Mouse (Mus musculus) frontal cortex, adult (tissue): ENCODE measurements around the gene Trhr2.

Experiments used
- ATAC-seq: cut with Nextera tagmentation; 2 replicates; pipeline ENCODE4 v1.9.2; 2017; ENCODE audit warnings: mild to moderate bottlenecking, moderate library complexity, mixed read lengths; ENCODE audit not compliant: low TSS enrichment

The Trhr2 gene

DNA sequence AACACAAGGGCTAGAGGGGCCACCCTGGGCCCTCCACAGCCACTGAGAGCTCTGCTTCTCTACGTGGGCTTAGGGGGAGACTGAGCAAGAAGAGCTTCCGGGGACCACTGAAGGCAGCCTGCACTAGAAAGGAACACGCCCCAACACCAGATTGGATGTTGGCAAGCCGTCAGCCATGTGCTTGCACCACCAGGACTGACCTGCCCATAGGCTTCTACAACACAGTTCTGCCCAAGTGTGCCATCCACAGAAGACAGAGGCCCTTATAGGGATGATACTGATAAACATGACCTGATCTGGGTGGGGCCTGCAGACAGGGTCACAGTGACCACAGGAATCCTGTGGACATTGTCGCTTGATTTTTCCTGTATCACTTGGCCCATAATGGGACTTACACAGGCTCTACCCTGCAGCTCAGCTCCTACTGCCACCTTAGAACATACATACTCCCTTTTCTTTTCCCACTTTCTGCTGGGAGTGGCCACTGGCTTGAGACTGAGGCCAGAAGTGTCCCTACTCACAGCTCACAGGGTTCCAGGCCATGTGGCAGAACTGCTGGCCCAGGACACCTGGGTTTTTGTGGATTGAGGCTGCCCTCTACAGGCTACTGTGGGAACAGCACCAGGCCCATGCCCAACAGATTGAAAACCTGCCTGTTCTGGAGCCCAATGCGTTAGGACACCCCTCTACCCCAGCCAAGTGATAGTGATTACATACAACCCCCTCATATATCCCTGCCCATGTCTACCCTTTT lies 27.6 kb downstream of the Trhr2 start:
- peak; percentile 42; the same call in 1 of the 2 replicates for ATAC-seq

DNA sequence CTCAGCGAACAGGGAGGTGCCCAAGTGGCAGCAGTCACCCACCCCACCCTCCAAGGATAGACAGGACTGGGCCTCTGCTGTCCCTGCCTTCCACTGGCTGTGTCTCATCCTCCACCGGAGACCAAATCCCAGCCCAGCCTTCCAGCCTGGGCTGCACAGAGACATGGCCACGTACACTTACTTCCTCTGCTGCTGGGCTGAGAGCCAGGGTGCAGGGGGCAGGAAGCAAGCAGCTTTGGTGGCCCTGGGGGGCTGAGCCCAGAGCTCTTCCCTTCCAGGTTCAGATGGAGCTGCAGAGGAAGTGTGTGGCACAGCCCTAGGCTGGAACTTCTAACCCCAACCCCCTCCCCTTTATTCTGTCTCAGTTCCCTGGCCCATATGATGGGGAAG lies 29.4 kb downstream of the Trhr2 start:
- ATAC-seq: no peak

DNA sequence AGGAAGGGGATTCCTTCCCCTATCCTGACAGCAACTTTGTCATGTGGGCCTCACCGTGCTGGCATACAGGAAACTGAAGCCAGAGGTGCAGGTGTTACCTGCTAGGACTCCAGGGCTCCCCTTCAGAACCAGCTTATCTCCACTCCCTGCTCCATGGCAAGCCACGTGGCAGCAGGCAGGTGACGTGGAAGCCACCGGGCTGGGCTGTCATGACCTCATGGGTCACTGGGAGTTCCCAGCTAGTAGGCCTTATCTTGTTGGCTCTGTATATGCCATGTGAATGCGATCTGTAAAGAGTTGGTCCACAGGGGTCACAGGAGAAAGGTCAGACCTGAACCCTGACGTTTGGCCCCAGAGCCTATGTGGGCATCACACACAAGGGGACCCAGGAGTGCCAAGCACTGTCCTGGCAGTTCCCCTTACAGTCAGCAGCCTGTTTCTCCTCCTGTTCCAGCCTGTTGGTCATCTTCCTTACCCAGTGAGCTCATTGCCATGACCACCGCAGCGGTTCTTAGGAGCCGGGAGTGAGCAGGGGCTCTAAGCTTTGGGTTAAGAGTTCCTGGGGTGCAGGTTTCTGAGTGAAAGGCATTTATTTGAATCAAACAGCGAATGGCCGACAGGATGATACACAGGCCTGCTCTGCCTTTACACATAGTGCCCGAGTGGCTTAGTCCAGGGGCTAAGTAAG lies 30.0 kb downstream of the Trhr2 start:
- ATAC-seq: no peak

DNA sequence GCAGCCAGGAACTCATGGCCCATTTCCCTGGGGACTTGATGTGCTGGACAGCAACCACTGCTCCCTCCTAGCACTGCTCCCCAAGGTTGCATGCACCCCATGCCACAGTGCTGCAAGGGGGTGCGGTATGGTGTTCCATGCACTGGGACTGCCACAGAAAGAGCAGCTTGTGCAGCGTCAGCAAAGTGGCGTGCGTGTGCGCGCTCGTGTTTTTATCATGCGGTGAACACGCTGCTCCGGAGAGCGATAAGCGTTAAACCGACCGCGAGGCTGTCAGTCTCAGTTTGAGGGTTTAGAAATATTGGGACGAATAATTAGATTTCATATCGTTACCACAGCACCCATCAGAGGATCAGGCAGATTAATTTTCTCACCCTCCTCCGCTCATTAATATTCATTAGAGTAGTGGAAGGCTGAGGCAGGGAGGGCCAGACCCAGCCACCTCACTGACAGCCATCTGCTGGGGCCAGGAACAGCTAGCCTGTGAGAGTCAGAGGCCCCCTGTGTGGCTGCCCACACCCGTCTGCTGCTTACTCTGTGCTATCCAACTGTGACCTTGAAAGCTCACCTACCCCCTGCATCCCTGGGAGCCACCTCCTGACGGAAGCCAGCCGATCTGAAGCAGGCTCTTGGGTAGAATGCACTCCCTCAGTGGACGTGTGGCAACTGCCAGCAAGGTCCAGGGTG lies 30.9 kb downstream of the Trhr2 start:
- no peak for ATAC-seq

DNA sequence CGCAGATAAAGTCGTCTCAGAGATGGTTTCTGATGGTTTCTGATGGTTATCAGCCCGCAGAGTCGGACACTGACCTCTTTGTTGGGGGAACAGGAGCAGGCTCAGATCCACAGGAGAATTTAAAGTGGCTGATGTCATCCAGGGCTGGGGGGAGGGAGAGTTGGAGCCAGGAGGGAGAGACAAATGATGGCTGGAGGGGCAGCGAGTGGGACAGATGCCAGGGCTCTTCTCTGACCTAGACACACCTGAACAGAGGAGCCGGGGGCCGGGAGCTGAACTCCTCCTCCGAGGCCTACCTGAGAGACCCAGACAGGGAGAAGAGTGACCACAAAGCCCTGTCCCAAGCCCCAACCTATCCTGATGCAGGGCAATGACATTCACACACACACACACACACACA lies 31.5 kb downstream of the Trhr2 start:
- no peak for ATAC-seq

GRCm38 (mm10) chr8:122326114-122326542 lies 34.4 kb downstream of the Trhr2 start:
- ATAC-seq: no peak

GRCm38 (mm10) chr8:122325196-122325595 lies 35.4 kb downstream of the Trhr2 start:
- no peak for ATAC-seq

DNA sequence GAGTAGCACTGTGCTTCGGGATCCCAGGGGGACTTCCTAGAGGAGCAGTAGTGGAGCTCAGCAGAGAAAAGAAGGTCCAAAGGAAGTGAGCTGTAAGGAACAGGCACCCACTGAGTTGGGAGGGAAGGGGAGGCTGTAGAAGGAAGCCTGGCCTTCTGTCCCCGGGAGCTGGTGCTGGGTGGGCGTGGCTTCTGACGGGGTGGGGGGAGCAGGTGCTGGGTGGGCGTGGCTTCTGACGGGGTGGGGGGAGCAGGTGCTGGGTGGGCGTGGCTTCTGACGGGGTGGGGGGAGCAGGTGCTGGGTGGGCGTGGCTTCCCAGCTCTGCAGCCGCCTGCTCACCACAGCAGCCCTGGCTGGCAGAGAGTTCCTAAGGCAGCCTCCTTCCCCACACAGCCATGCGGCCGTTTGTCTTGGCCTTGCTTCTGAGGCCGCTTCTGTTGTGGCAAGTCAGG lies 36.6 kb downstream of the Trhr2 start:
- ATAC-seq: 0 out of 2 replicates have a peak, but pooled peaks have one; percentile 32

DNA sequence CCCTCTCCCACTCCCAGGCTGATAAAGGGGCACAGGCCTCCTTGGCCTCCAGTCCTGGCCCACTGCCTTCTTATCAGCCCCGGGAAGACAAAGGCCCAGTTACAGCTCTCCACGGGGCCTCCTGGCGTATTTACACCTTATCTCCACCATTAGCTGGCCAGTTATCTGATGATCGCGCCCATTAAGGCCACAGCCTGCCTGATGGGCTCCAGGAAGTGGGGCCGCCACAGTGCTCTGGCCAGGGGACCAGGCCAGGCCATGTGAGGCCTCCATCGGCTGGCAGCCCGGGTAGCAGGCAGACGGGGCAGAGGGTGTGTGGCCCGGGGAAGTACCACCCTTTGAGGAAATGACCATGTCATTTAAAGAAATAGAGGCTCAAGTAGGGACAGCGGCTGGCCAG lies 37.8 kb downstream of the Trhr2 start:
- no peak for ATAC-seq

- no peak for ATAC-seq
These were observed 38.4 kb downstream of the Trhr2 start for GRCm38 (mm10) chr8:122322126-122322525.

DNA sequence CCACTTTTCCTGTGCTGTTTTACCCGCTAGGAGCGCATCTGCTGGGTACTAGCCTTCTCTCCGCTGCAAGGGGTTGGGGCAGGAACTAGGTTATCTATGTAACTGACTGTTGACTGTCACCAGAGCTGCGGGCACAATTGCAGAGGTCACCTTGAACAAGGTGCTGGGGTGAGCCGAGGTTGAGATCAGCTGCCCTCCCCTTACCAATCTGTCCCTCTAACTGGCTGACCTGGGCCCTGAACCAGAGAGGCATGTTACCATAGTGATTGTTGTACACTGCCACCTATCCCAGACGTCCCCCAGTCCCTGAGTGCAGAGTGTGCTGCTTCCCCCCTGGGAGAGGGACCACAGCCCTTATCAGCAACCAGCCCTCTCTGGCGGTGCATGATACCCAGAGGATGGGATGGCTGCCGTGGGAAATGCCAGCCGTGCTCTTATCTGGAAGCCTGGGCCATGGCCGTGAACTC lies 39.1 kb downstream of the Trhr2 start:
- no peak for ATAC-seq

DNA sequence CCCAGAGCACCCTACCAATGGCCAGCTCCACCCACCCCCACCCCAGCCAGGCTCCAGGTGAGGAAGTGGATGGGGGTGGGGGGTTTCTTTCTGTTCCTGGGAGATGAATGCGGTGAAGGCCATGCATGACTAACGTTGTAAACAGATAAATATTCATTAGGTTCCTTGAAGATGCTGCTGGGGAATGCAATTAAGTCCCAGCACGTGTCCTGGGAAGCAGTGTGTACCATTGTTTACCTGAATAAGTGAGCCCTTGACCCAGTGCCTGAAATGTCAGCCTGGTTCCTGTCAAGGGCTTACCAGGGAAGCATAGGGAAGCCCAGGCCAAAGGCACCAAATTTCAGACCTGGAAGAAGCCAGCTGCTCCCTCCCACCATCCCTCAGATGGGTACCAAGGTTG lies 40.0 kb downstream of the Trhr2 start:
- ATAC-seq: no peak

DNA sequence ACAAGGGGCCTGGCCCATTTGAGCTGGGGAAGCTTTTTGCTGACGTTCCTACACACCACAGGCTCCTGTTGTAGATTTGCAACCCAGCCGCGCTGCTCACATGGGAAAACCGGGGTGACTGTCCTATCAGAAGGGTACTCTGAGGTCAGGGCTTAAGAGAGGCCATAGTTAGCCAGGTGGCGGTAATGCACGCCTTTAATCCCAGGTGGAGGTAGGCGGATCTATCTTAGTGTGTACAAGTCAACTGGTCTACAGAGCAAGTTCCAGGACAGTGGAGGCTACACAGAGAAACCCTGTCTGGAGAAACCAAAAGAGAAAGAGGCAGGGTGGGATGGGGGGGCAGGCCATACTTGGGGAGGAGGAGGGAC lies 40.9 kb downstream of the Trhr2 start:
- no peak for ATAC-seq

GRCm38 (mm10) chr8:122319045-122319707 lies 41.4 kb downstream of the Trhr2 start:
- no peak for ATAC-seq

GRCm38 (mm10) chr8:122317918-122318475 lies 42.5 kb downstream of the Trhr2 start:
- no peak for ATAC-seq

DNA sequence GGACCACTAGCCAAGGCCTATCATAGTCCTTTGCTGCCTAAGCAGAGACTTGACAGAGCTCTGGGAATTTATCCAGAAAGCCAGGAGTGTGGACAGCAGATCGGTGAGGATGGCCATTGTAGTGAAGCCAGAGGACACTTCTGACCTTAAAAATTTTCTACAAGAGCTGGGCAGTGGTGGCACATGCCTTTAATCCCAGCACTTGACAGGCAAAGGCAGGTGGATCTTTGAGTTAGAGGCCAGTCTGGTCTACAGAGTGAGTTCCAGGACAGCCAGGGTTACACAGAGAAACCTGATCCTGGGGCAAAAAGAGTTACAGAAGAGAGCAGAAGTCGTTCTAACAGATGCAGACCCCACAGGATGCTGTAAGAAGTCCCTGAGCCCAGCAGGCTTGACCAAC lies 44.1 kb downstream of the Trhr2 start:
- no peak for ATAC-seq

- ATAC-seq: no peak
These were observed 45.5 kb downstream of the Trhr2 start for GRCm38 (mm10) chr8:122314899-122315496.

GRCm38 (mm10) chr8:122313310-122313709 lies 47.2 kb downstream of the Trhr2 start:
- ATAC-seq: no peak

- no peak for ATAC-seq
These were observed 48.0 kb downstream of the Trhr2 start for GRCm38 (mm10) chr8:122312553-122312952.

- no peak for ATAC-seq
These were observed 49.4 kb downstream of the Trhr2 start for GRCm38 (mm10) chr8:122311115-122311514.

DNA sequence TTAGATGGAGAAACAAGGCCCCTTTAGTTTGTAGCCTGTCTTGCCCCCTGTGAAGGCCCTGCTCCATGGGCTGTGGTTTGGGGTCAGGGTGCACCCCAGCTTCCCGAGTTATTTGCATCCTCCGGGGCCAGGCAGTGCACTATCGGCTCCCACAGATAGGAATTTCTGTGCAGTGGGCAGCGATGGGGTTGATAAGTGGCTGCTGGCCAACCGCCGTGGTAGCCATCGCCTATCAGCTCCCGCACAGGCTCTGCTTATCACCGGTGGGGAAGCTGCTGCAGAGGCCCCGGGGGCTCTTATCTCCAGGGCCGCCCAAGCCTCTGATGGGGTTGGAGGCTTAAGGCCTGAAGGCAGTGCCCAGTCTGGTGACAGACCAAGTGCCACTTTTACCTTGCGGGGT lies 51.3 kb downstream of the Trhr2 start:
- ATAC-seq: no peak
